Mouse (Mus musculus): Measurements from ENCODE around the gene Atp6v1b1.

DNA sequence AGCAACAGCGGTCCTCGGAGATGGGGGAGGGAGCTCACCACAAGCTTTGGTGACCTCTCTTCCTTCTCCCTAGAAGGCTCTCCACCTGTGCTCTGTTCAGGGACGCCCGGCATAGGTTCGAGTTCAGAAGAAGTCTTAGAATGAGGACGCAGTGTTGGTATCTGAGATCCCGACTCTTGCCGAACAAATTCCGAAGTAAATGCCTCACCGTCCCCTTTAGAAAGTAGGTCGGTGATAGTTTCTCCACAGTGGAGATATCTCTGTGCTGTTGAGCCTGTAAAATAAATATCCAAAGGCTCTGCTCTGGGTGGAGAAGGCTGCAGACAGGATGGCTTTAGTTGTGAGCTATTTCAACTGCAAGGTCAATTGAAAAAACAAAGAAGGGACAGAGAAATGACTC lies 41.8 kb upstream of the Atp6v1b1 start:
- TF ChIP-seq CTCF (conservative IDR thresholded peaks at IDR 0.05; ENCODE audit: low read length) (no peak), NANOG (IDR thresholded peaks at IDR 0.05; ENCODE audit: borderline replicate concordance, low read length) (no peak)
